8 mouse cellular contexts compared by ENCODE assay signal in genomic region chr5:129020300-129020668, GRCm38 (mm10). TPM values are rescaled to one million over a fixed set of nuclear protein-coding genes. Genes with fewer than 3 reads are reported as not detected.
DNase-seq lines count a peak whose midpoint lies in the region; ATAC-seq and TF ChIP-seq lines count a peak whose summit lies in the region.

No protein-coding gene starts in this region.

- peak; percentile 1 for TF ChIP-seq POLR2A in kidney, adult 2 months (IDR thresholded peaks at IDR 0.05; ENCODE audit: low read depth, low read length)

- peak overlapping the region; percentile 88 for H3K27ac ChIP-seq in kidney, adult 2 months (ENCODE audit: insufficient read depth, low read depth, low read length)

- no peaks in the 10 kb centered on the region for H3K27me3 ChIP-seq in kidney, adult 2 months (replicated peaks; ENCODE audit: control insufficient read depth, insufficient read depth, low read length)

- ATAC-seq in activated CD4-positive, CD25-positive, alpha-beta regulatory T cell, adult 4 months, result peak; percentile 42
- ATAC-seq in granulocyte monocyte progenitor cell, adult 5-6 weeks (replicated peaks; ENCODE audit: poor library complexity, severe bottlenecking), result peak; percentile 45
- peak; percentile 44 for ATAC-seq in megakaryocyte, adult 5-6 weeks (ENCODE audit: poor library complexity, severe bottlenecking)

- H3K36me3 ChIP-seq in kidney, adult 2 months (ENCODE audit: control insufficient read depth, insufficient read depth, low read length), result no peaks in the 10 kb centered on the region; the same call in 1 of the 2 replicates

- no peak for TF ChIP-seq CTCF in kidney, adult 2 months (conservative IDR thresholded peaks at IDR 0.05; ENCODE audit: insufficient read depth, insufficient read length, low read depth, low read length)

- no peak for DNase-seq in kidney, adult 2 months
- no peak for DNase-seq in kidney, postnatal 14 days
- DNase-seq in B cell, adult 2 months, result no peak
- no peak for DNase-seq in adrenal gland, adult 8-10 months
- no peak for DNase-seq in testis, postnatal 10 days (ENCODE audit: low spot score)

- peak overlapping the region; percentile 77 for H3K4me3 ChIP-seq in kidney, adult 2 months (ENCODE audit: insufficient read depth, low read depth, low read length)

- under 1% methylated on average over 52 of the region's 56 CpGs for WGBS in kidney, adult 2 months

- H3K4me1 ChIP-seq in kidney, adult 2 months (ENCODE audit: control insufficient read depth, insufficient read depth, low read length), result 0 out of 2 replicates have a peak, but pooled peaks cover 4% of the 10 kb centered on the region

RNA-seq across cellular contexts. Expression of gene Ran, which starts 0.4 kb away (rescaled TPM):
- polyA plus RNA-seq in kidney, adult 2 months (2012; rRNA removed), result 45.6 and 48.6 TPM in 2 replicates
- 100 to 1,000 TPM; 320 to 324 TPM for polyA plus RNA-seq in activated CD4-positive, CD25-positive, alpha-beta regulatory T cell, adult 4 months (2017; shearing (Covaris generic))
- total RNA-seq in granulocyte monocyte progenitor cell, adult 5-6 weeks (2014; fragmentation: Nextera tagmentation), result 440 and 513 TPM in 2 replicates
- 599 and 620 TPM in 2 replicates for total RNA-seq in granulocyte monocyte progenitor cell, adult 5-6 weeks (2017)
- 244 and 276 TPM in 2 replicates for total RNA-seq in megakaryocyte, adult 5-6 weeks (2015)
- 240 and 264 TPM in 2 replicates for total RNA-seq in megakaryocyte, adult 5-6 weeks (2017)
- 100 to 1,000 TPM; 137 to 213 (median 176) TPM for total RNA-seq in adrenal gland, adult 8-10 months (2022)

RNA-seq across cellular contexts. Expression of gene Stx2, which starts 11.9 kb away (rescaled TPM):
- 22.4 and 24.8 TPM in 2 replicates for polyA plus RNA-seq in kidney, adult 2 months (2012; rRNA removed)
- 1 to 10 TPM in 1 of 2 experiments, under 1 TPM in 1; 0.88 to 3.0 TPM for polyA plus RNA-seq in activated CD4-positive, CD25-positive, alpha-beta regulatory T cell, adult 4 months (2017; shearing (Covaris generic))
- total RNA-seq in granulocyte monocyte progenitor cell, adult 5-6 weeks (2014; fragmentation: Nextera tagmentation), result 7.5 and 23.0 TPM in 2 replicates
- 10.9 and 12.6 TPM in 2 replicates for total RNA-seq in granulocyte monocyte progenitor cell, adult 5-6 weeks (2017)
- total RNA-seq in megakaryocyte, adult 5-6 weeks (2015), result 16.2 and 17.0 TPM in 2 replicates
- total RNA-seq in megakaryocyte, adult 5-6 weeks (2017), result 18.3 and 32.9 TPM in 2 replicates
- 10 to 100 TPM; 24.9 to 32.9 (median 26.9) TPM for total RNA-seq in adrenal gland, adult 8-10 months (2022)
